ENCODE assay signal across 25 mouse cellular contexts in the genomic region with DNA sequence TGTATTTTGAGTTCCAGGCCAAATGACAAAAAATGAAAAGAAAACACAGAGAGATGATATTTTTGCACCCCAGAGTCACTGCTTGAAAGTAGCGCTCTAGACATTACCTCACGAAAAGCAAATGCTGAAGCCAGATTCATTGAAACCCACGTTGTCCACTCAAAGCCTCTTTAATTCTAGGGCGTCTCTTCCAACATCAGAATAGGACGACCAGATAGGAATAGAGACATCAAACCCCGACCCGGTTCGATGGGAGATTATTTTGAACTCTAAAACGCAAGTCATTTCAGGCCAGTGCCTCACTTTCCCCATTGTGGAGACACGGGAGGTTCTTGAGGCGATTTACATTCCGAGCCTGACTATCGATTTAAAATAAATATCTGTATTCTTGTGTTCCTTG. TPM values are rescaled to one million over a fixed set of nuclear protein-coding genes. Genes with fewer than 3 reads are reported as not detected.
DNase-seq lines count a peak whose midpoint lies in the region; ATAC-seq and TF ChIP-seq lines count a peak whose summit lies in the region.
"Had no signal": no experiment of that assay in that cellular context is flagged by ENCODE, and none has a peak within 500 bp of the region (broad histone marks: within the 10 kb centered on the region; RNA-seq: fewer than 3 reads in every experiment).

No protein-coding gene starts in this region.

- no peak overlapping the region for H3K4me3 ChIP-seq in forebrain, postnatal 0 days (ENCODE audit: low read depth, low read length)
- no peak overlapping the region for H3K4me3 ChIP-seq in forebrain, embryonic 13.5 days
- no peak overlapping the region for H3K4me3 ChIP-seq in midbrain, embryonic 11.5 days (ENCODE audit: low read depth, low read length)
- H3K4me3 ChIP-seq in midbrain, postnatal 0 days (ENCODE audit: low read depth, low read length): no peak overlapping the region
- H3K4me3 ChIP-seq in ES-E14 (ENCODE audit: insufficient read depth in 1 of 2, low read depth in 1 of 2, low read length in 2 of 2, poor library complexity in 1 of 2, severe bottlenecking in 1 of 2): peak overlapping the region in 1 of 2 experiments; percentile 49; a peak in 2 of 4 replicates
- H3K4me3 ChIP-seq in midbrain, embryonic 14.5 days (replicated peaks; ENCODE audit: low read depth, low read length): no peak overlapping the region
- H3K4me3 ChIP-seq: embryonic facial prominence, embryonic 12.5 days; gastrocnemius, adult 2 months had no signal

- H3K4me2 ChIP-seq in forebrain, postnatal 0 days (ENCODE audit: low read depth): no peak overlapping the region
- H3K4me2 ChIP-seq in forebrain, embryonic 13.5 days: no peak overlapping the region
- no peak overlapping the region for H3K4me2 ChIP-seq in midbrain, embryonic 11.5 days
- no peak overlapping the region for H3K4me2 ChIP-seq in midbrain, postnatal 0 days (ENCODE audit: low read depth, low read length, poor library complexity, severe bottlenecking)
- H3K4me2 ChIP-seq in midbrain, embryonic 14.5 days (ENCODE audit: low read length): no peak overlapping the region
- H3K4me2 ChIP-seq: embryonic facial prominence, embryonic 12.5 days had no signal

- no peak for TF ChIP-seq CTCF in forebrain, postnatal 0 days (IDR thresholded peaks at IDR 0.05; ENCODE audit: low read depth)
- TF ChIP-seq CTCF in midbrain, postnatal 0 days (IDR thresholded peaks at IDR 0.05): no peak

- no peaks in the 10 kb centered on the region for H3K9me3 ChIP-seq in forebrain, postnatal 0 days (ENCODE audit: low read length)
- no peaks in the 10 kb centered on the region for H3K9me3 ChIP-seq in forebrain, embryonic 13.5 days (replicated peaks)
- H3K9me3 ChIP-seq in midbrain, embryonic 11.5 days (ENCODE audit: control insufficient read depth, low read length): no peaks in the 10 kb centered on the region
- H3K9me3 ChIP-seq in midbrain, postnatal 0 days (ENCODE audit: low read length): no peaks in the 10 kb centered on the region
- no peaks in the 10 kb centered on the region for H3K9me3 ChIP-seq in ES-E14 (ENCODE audit: control insufficient read depth, insufficient read depth, low read depth, low read length)
- no peaks in the 10 kb centered on the region for H3K9me3 ChIP-seq in midbrain, embryonic 14.5 days (ENCODE audit: control insufficient read depth, low read length)
- H3K9me3 ChIP-seq: embryonic facial prominence, embryonic 12.5 days; heart, embryonic 13.5 days; hindbrain, embryonic 13.5 days had no signal

- in situ Hi-C loops in ES-E14 (cut with MboI; ENCODE audit: low sequenced_read_pairs in 2 of 2, unreplicated experiment in 2 of 2): loop anchor here in 1 of 2 experiments (25.0 kb wide), 2 partner anchors 123 to 473 kb away; no protein-coding TSS in a partner anchor

- peak; percentile 0 for DNase-seq in forebrain, postnatal 0 days
- peak; percentile 90 for DNase-seq in midbrain, embryonic 11.5 days (ENCODE audit: low spot score, missing footprints)
- no peak for DNase-seq in midbrain, postnatal 0 days (ENCODE audit: low spot score)
- no peak for DNase-seq in ES-E14 (ENCODE audit: low read depth, low spot score)
- DNase-seq in midbrain, embryonic 14.5 days: peak; percentile 6
- no peak for DNase-seq in gastrocnemius, postnatal 10 days
- DNase-seq: adrenal gland, postnatal 14 days; cerebellum, adult 11-12 months; cerebellum, adult 9-10 months; gastrocnemius, adult 2 months; gastrocnemius, postnatal 36 days; heart, adult 11 months; heart, postnatal 36 days had no signal

- no peaks in the 10 kb centered on the region for H3K36me3 ChIP-seq in forebrain, postnatal 0 days (ENCODE audit: insufficient read depth)
- H3K36me3 ChIP-seq in forebrain, embryonic 13.5 days (ENCODE audit: poor library complexity, severe bottlenecking): no peaks in the 10 kb centered on the region
- H3K36me3 ChIP-seq in midbrain, embryonic 11.5 days (ENCODE audit: control insufficient read depth, insufficient read depth, low read length): no peaks in the 10 kb centered on the region
- H3K36me3 ChIP-seq in midbrain, postnatal 0 days (ENCODE audit: insufficient read depth, low read length): no peaks in the 10 kb centered on the region
- no peaks in the 10 kb centered on the region for H3K36me3 ChIP-seq in ES-E14 (ENCODE audit: control insufficient read depth, insufficient read depth, low read length, poor library complexity, severe bottlenecking)
- H3K36me3 ChIP-seq in midbrain, embryonic 14.5 days (ENCODE audit: control insufficient read depth, insufficient read depth, low read length): no peaks in the 10 kb centered on the region
- H3K36me3 ChIP-seq: embryonic facial prominence, embryonic 12.5 days; heart, embryonic 13.5 days; hindbrain, embryonic 13.5 days had no signal

- no peaks in the 10 kb centered on the region for H3K4me1 ChIP-seq in forebrain, postnatal 0 days (ENCODE audit: insufficient read depth)
- no peaks in the 10 kb centered on the region for H3K4me1 ChIP-seq in forebrain, embryonic 13.5 days
- no peaks in the 10 kb centered on the region for H3K4me1 ChIP-seq in midbrain, embryonic 11.5 days (ENCODE audit: control insufficient read depth, insufficient read depth, low read length)
- no peaks in the 10 kb centered on the region for H3K4me1 ChIP-seq in midbrain, postnatal 0 days (ENCODE audit: insufficient read depth, low read length)
- H3K4me1 ChIP-seq in ES-E14 (ENCODE audit: control insufficient read depth in 2 of 2, insufficient read depth in 2 of 2, low read length in 2 of 2, poor library complexity in 1 of 2): peaks cover 5 to 10% of the 10 kb centered on the region in 2 experiments; a peak in 2 of 4 replicates
- no peaks in the 10 kb centered on the region for H3K4me1 ChIP-seq in midbrain, embryonic 14.5 days (ENCODE audit: control insufficient read depth, insufficient read depth, low read length)
- H3K4me1 ChIP-seq: embryonic facial prominence, embryonic 12.5 days; heart, embryonic 13.5 days had no signal

- no peak for ATAC-seq in forebrain, postnatal 0 days
- ATAC-seq in forebrain, embryonic 13.5 days: no peak
- no peak for ATAC-seq in midbrain, embryonic 11.5 days (ENCODE audit: low FRiP score)
- no peak for ATAC-seq in midbrain, postnatal 0 days (ENCODE audit: low FRiP score)
- no peak for ATAC-seq in midbrain, embryonic 14.5 days (ENCODE audit: low FRiP score, low TSS enrichment)
- ATAC-seq: activated CD4-positive, CD25-positive, alpha-beta regulatory T cell, adult 4 months; forebrain, embryonic 16.5 days; hindbrain, postnatal 0 days had no signal

- no peaks in the 10 kb centered on the region; the same call in 1 of the 2 replicates for H3K27me3 ChIP-seq in forebrain, postnatal 0 days (ENCODE audit: insufficient read depth, low read length)
- peaks cover 35% of the 10 kb centered on the region for H3K27me3 ChIP-seq in forebrain, embryonic 13.5 days
- H3K27me3 ChIP-seq in midbrain, embryonic 11.5 days (ENCODE audit: control insufficient read depth, insufficient read depth, low read length): peaks cover 18% of the 10 kb centered on the region
- 0 out of 2 replicates have a peak, but pooled peaks cover 4% of the 10 kb centered on the region for H3K27me3 ChIP-seq in midbrain, postnatal 0 days (ENCODE audit: insufficient read depth, low read length)
- peaks cover 15% of the 10 kb centered on the region; the same call in 1 of the 2 replicates for H3K27me3 ChIP-seq in midbrain, embryonic 14.5 days (ENCODE audit: control insufficient read depth, insufficient read depth, low read length)
- H3K27me3 ChIP-seq: CH12.LX had no signal

- H3K9ac ChIP-seq in forebrain, postnatal 0 days: no peak overlapping the region
- no peak overlapping the region for H3K9ac ChIP-seq in forebrain, embryonic 13.5 days
- H3K9ac ChIP-seq in midbrain, embryonic 11.5 days (ENCODE audit: low read length): no peak overlapping the region
- H3K9ac ChIP-seq in midbrain, postnatal 0 days (replicated peaks; ENCODE audit: low read length, poor library complexity, severe bottlenecking): no peak overlapping the region
- peak overlapping the region; percentile 17; the same call in 1 of the 2 replicates for H3K9ac ChIP-seq in ES-E14 (ENCODE audit: insufficient read depth, low read depth, low read length, poor library complexity, severe bottlenecking)
- no peak overlapping the region for H3K9ac ChIP-seq in midbrain, embryonic 14.5 days (replicated peaks; ENCODE audit: low read length)
- H3K9ac ChIP-seq: embryonic facial prominence, embryonic 12.5 days; heart, embryonic 13.5 days; hindbrain, embryonic 13.5 days had no signal

- no peak overlapping the region for H3K27ac ChIP-seq in forebrain, postnatal 0 days (ENCODE audit: low read depth, low read length)
- H3K27ac ChIP-seq in forebrain, embryonic 13.5 days: no peak overlapping the region
- H3K27ac ChIP-seq in midbrain, embryonic 11.5 days (ENCODE audit: low read depth, low read length): no peak overlapping the region
- H3K27ac ChIP-seq in midbrain, postnatal 0 days (ENCODE audit: low read depth, low read length): no peak overlapping the region
- no peak overlapping the region for H3K27ac ChIP-seq in ES-E14 (ENCODE audit: insufficient read depth, low read depth, low read length, poor library complexity, severe bottlenecking)
- H3K27ac ChIP-seq in midbrain, embryonic 14.5 days (replicated peaks; ENCODE audit: low read depth, low read length): no peak overlapping the region
- H3K27ac ChIP-seq: embryonic facial prominence, embryonic 12.5 days; gastrocnemius, adult 2 months; heart, embryonic 13.5 days; hindbrain, embryonic 13.5 days; hindbrain, postnatal 0 days had no signal

- WGBS in forebrain, postnatal 0 days: 37% methylated on average over 13 of the region's 13 CpGs
- 29% methylated on average over 13 of the region's 13 CpGs for WGBS in forebrain, embryonic 13.5 days
- WGBS in midbrain, embryonic 11.5 days: 19% methylated on average over 13 of the region's 13 CpGs
- WGBS in midbrain, postnatal 0 days: 32% methylated on average over 13 of the region's 13 CpGs
- 26% methylated on average over 13 of the region's 13 CpGs for WGBS in midbrain, embryonic 14.5 days

TF ChIP-seq in ES-E14, 5 proteins besides CTCF, POLR2A, EP300 and RAD21:
- TF ChIP-seq MAFK (IDR thresholded peaks at IDR 0.05; ENCODE audit: insufficient read depth, low read depth, low read length) (no peak), ZC3H11A (IDR thresholded peaks at IDR 0.05; ENCODE audit: borderline replicate concordance, low read depth, low read length) (no peak), HCFC1 (IDR thresholded peaks at IDR 0.05; ENCODE audit: borderline replicate concordance, insufficient read depth, low read length) (no peak), CHD2 (IDR thresholded peaks at IDR 0.05; ENCODE audit: low read depth, low read length) (no peak)

RNA-seq across cellular contexts. Expression of gene Zic3, which starts 7.7 kb away (rescaled TPM):
- total RNA-seq in forebrain, postnatal 0 days (2014; rRNA removed): 10.1 and 16.6 TPM in 2 replicates
- 10.2 and 13.3 TPM in 2 replicates for polyA plus RNA-seq in forebrain, postnatal 0 days (2015; fragmentation: Nextera tagmentation; extraction: Ambion mirVana)
- polyA plus RNA-seq in forebrain, embryonic 13.5 days (2015; fragmentation: Nextera tagmentation; extraction: Ambion mirVana): 21.9 and 24.6 TPM in 2 replicates
- polyA plus RNA-seq in midbrain, embryonic 11.5 days (2014; fragmentation: Nextera tagmentation; extraction: Ambion mirVana): 28.7 and 29.8 TPM in 2 replicates
- total RNA-seq in midbrain, postnatal 0 days (2014; rRNA removed): 14.4 and 17.7 TPM in 2 replicates
- polyA plus RNA-seq in midbrain, postnatal 0 days (2015; fragmentation: Nextera tagmentation; extraction: Ambion mirVana): 7.9 and 9.7 TPM in 2 replicates
- total RNA-seq in ES-E14 (2012; rRNA removed): 40.4 and 41.0 TPM in 2 replicates
- polyA plus RNA-seq in midbrain, embryonic 14.5 days (2014; fragmentation: Nextera tagmentation; extraction: Ambion mirVana): 19.9 and 26.9 TPM in 2 replicates
- not detected for total RNA-seq in gastrocnemius, postnatal 10 days (2021)
- total RNA-seq: adrenal gland, adult 18-20 months; adrenal gland, postnatal 14 days; CH12.LX; gastrocnemius, adult 2 months; gastrocnemius, postnatal 36 days; heart, postnatal 36 days; MEL had no signal
- polyA plus RNA-seq: activated CD4-positive, CD25-positive, alpha-beta regulatory T cell, adult 4 months; heart, postnatal 0 days; intestine, embryonic 14.5 days had no signal

Comparison
In these comparisons a context has a peak if more than half of its experiments do, and no peak if none do; other contexts are left out.
1. DNase-seq: peak in forebrain, postnatal 0 days (single experiment), midbrain, embryonic 11.5 days (single experiment) and midbrain, embryonic 14.5 days (single experiment); none in midbrain, postnatal 0 days (single experiment), ES-E14 (single experiment) and gastrocnemius, postnatal 10 days (single experiment).